Mouse (Mus musculus) intestine, embryonic 16.5 days (tissue): ENCODE results near the gene Unc13d. TPM values are rescaled to one million over a fixed set of nuclear protein-coding genes. Genes with fewer than 3 reads are reported as not detected.

ENCODE experiments used
- ATAC-seq: fragments of 200-750 bp; cut with Nextera tagmentation; 2 replicates; pipeline ENCODE4 v1.8.0; 2017; ENCODE audit warnings: moderate TSS enrichment, moderate library complexity
- H3K27ac ChIP-seq: fragments of 300-500 bp; sonication (generic); 2 replicates; pipeline ENCODE4 v1.5.1; 2014; ENCODE audit warnings: mild to moderate bottlenecking, low read length
- H3K27me3 ChIP-seq: fragments of 300-500 bp; sonication (generic); replicated peaks from 2 replicates; pipeline ENCODE4 v1.6.1; 2014; ENCODE audit warnings: low read length, control low read depth, mixed read lengths; ENCODE audit not compliant: control insufficient read depth, insufficient read depth
- H3K36me3 ChIP-seq: fragments of 300-500 bp; sonication (generic); 2 replicates; pipeline ENCODE4 v1.6.1; 2014; ENCODE audit warnings: low read length, control low read depth; ENCODE audit not compliant: control insufficient read depth, insufficient read depth
- H3K4me1 ChIP-seq: fragments of 300-500 bp; sonication (generic); 2 replicates; pipeline ENCODE4 v1.6.1; 2014; ENCODE audit warnings: low read length, control low read depth, mixed read lengths; ENCODE audit not compliant: control insufficient read depth, insufficient read depth
- H3K4me2 ChIP-seq: fragments of 300-500 bp; sonication (generic); 2 replicates; pipeline ENCODE4 v1.6.1; 2014; ENCODE audit warnings: low read depth, low read length, control low read depth
- H3K4me3 ChIP-seq: fragments of 300-500 bp; sonication (generic); 2 replicates; pipeline ENCODE4 v1.5.1; 2014; ENCODE audit warnings: mild to moderate bottlenecking, low read length
- H3K9ac ChIP-seq: fragments of 300-500 bp; sonication (generic); 2 replicates; pipeline ENCODE4 v1.6.1; 2014; ENCODE audit warnings: low read depth, low read length
- H3K9me3 ChIP-seq: fragments of 300-500 bp; sonication (generic); 2 replicates; pipeline ENCODE4 v1.6.1; 2016; ENCODE audit warnings: low read length, control low read depth; ENCODE audit not compliant: control insufficient read depth
- WGBS: fragments of 180-500 bp; shearing (Covaris S2); extraction: QIAGEN DNeasy Blood & Tissue Kit; methylation state at CpG from one replicate; pipeline ENCODE4 v1.1.7; 2014; 5-methylcytosine and 5-hydroxymethylcytosine counted together
- polyA plus RNA-seq: library from polyadenylated mRNA; unstranded; fragments of >200 nt; fragmentation: Nextera tagmentation; extraction: Ambion mirVana; gene quantifications from 2 replicates; pipeline ENCODE4 v1.2.1, GENCODE M21; 2015

The Unc13d gene
- polyA plus RNA-seq, 1 experiment from 2014 or later = 7.5 TPM

- Histone ChIP-seq H3K4me1 (peaks cover 70% of the 10 kb centered on the region), H3K9ac (peak overlapping the region; percentile 60), H3K4me2 (no peak overlapping the region), H3K9me3 (no peaks in the 10 kb centered on the region), H3K36me3 (no peaks in the 10 kb centered on the region), H3K4me3 (no peak overlapping the region), H3K27me3 (peaks cover 5% of the 10 kb centered on the region; the same call in 1 of the 2 replicates), H3K27ac (peak overlapping the region; percentile 91)
- 54% methylated on average over 3 of the region's 4 CpGs for WGBS
- no peak for ATAC-seq
Observed at GRCm38 (mm10) chr11:116102472-116102871, 24.7 kb upstream of the Unc13d start.

GRCm38 (mm10) chr11:116101931-116102381 is 24.2 kb upstream of the Unc13d start:
- 22% methylated on average over 11 of the region's 11 CpGs for WGBS
- ATAC-seq = peak; percentile 42

DNA sequence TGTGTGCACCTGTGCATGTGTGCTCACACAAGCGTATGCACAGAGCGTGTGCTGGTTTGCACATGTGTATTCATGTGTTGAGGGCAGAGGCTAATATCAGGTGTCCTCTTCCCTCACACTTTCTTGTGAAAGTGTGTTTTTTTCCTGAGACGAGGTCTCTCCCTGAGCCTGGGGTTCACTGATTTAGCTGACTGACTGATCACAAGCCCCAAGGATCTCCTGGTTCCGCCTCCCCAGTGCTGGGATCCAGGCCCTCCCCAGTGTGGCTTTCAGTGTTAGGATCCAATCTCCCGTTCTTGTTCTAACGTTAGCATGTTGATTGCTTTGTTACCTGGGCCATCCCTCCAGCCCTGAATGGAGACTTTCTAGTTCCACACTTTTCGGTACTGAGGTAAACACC is 23.1 kb upstream of the Unc13d start:
- Histone ChIP-seq H3K4me3 (no peak overlapping the region), H3K36me3 (no peaks in the 10 kb centered on the region), H3K27me3 (no peaks in the 10 kb centered on the region), H3K27ac (peak overlapping the region; percentile 91), H3K9ac (0 out of 2 replicates have a peak overlapping the region, but pooled peaks have one; percentile 8), H3K4me2 (no peak overlapping the region), H3K9me3 (peaks cover 4% of the 10 kb centered on the region), H3K4me1 (peaks cover 53% of the 10 kb centered on the region)
- ATAC-seq = no peak
- 82% methylated on average over 7 of the region's 7 CpGs for WGBS

More at GRCm38 (mm10) chr11:116101931-116102381, 24.2 kb upstream of the Unc13d start:
- peak overlapping the region; percentile 60 for H3K9ac ChIP-seq
- H3K4me3 ChIP-seq = no peak overlapping the region
- H3K27me3 ChIP-seq = no peaks in the 10 kb centered on the region
- peak overlapping the region; percentile 91 for H3K27ac ChIP-seq
- H3K4me1 ChIP-seq = peaks cover 65% of the 10 kb centered on the region
- H3K4me2 ChIP-seq = peak overlapping the region; percentile 35
- no peaks in the 10 kb centered on the region for H3K36me3 ChIP-seq
- H3K9me3 ChIP-seq = no peaks in the 10 kb centered on the region

GRCm38 (mm10) chr11:116100385-116100784 is 22.6 kb upstream of the Unc13d start:
- no peak overlapping the region for H3K4me3 ChIP-seq
- WGBS = 29% methylated on average over 6 of the region's 6 CpGs

DNA sequence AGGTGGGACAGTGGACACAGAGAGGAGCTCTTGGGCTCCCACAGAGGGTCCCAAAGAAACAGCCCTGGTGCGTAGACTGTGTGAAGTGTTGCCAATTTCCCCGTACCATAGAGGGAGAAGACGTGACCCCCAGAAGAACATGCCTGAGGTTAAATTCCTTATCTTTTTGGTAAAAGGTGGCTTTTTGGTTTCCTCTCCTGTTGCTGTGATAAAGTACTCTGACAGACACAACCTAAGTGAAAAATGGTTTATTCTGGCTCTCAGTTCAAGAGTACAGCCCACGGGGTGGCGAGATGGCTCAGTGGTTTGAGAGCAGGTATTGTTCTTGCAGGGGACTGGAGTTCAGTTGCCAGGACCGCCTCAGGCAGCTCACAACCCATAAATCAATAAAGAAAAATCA is 21.7 kb upstream of the Unc13d start:
- H3K27ac ChIP-seq = peak overlapping the region; percentile 36
- H3K4me3 ChIP-seq = no peak overlapping the region
- H3K9ac ChIP-seq = no peak overlapping the region
- 86% methylated on average over 6 of the region's 6 CpGs for WGBS
- H3K27me3 ChIP-seq = no peaks in the 10 kb centered on the region
- H3K9me3 ChIP-seq = peaks cover 4% of the 10 kb centered on the region
- ATAC-seq = no peak
- H3K4me2 ChIP-seq = no peak overlapping the region
- H3K4me1 ChIP-seq = peaks cover 49% of the 10 kb centered on the region
- no peaks in the 10 kb centered on the region for H3K36me3 ChIP-seq

More at GRCm38 (mm10) chr11:116100385-116100784, 22.6 kb upstream of the Unc13d start:
- ATAC-seq = peak; percentile 41
- Histone ChIP-seq H3K4me2 (no peak overlapping the region), H3K27me3 (no peaks in the 10 kb centered on the region), H3K4me1 (peaks cover 52% of the 10 kb centered on the region), H3K27ac (peak overlapping the region; percentile 91), H3K9ac (peak overlapping the region; percentile 8; the same call in 1 of the 2 replicates), H3K36me3 (no peaks in the 10 kb centered on the region), H3K9me3 (peaks cover 4% of the 10 kb centered on the region)

- WGBS = 56% methylated on average over 14 of the region's 14 CpGs
- Histone ChIP-seq H3K4me2 (no peak overlapping the region), H3K4me1 (peaks cover 44% of the 10 kb centered on the region), H3K36me3 (no peaks in the 10 kb centered on the region), H3K27me3 (no peaks in the 10 kb centered on the region), H3K9ac (no peak overlapping the region), H3K27ac (peak overlapping the region; percentile 36), H3K4me3 (no peak overlapping the region), H3K9me3 (peaks cover 4% of the 10 kb centered on the region)
- ATAC-seq = no peak
Observed at GRCm38 (mm10) chr11:116098711-116099460, 21.1 kb upstream of the Unc13d start.

GRCm38 (mm10) chr11:116096213-116097108 is 18.7 kb upstream of the Unc13d start:
- no peak overlapping the region for H3K27ac ChIP-seq
- peaks cover 24% of the 10 kb centered on the region for H3K4me1 ChIP-seq
- no peak overlapping the region for H3K4me2 ChIP-seq
- peaks cover 4% of the 10 kb centered on the region for H3K9me3 ChIP-seq
- no peak overlapping the region for H3K4me3 ChIP-seq
- no peaks in the 10 kb centered on the region for H3K27me3 ChIP-seq
- WGBS = 85% methylated on average over 5 of the region's 5 CpGs
- no peak for ATAC-seq
- H3K9ac ChIP-seq = no peak overlapping the region
- H3K36me3 ChIP-seq = no peaks in the 10 kb centered on the region

DNA sequence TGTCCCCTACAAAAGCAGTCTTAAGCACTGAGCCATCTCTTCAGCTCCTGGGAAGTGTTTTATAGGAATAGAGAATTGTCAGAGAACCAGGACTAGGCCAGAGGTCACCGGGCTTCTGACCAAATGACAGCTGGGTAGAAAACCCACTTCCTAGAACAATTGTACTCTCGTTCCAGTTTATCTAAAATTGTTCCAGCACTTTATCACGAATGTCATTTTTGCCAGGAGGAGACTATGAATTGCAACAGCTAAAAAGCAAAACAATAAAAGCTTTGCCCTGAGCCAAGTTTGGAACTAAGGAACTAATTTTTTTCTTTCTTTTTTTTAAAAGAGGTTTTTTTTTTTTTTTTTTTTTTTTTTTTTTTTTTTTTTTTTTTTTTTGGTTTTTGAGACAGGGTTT is 17.8 kb upstream of the Unc13d start:
- Histone ChIP-seq H3K4me1 (peaks cover 16% of the 10 kb centered on the region), H3K27ac (no peak overlapping the region), H3K36me3 (no peaks in the 10 kb centered on the region), H3K4me3 (no peak overlapping the region), H3K27me3 (no peaks in the 10 kb centered on the region), H3K4me2 (no peak overlapping the region), H3K9me3 (peaks cover 4% of the 10 kb centered on the region), H3K9ac (no peak overlapping the region)
- 53% methylated on average over 3 of the region's 3 CpGs for WGBS
- no peak for ATAC-seq
